Mouse (Mus musculus) thymus, adult 18-20 months (tissue): ENCODE results near the gene Tmem87b.

Source experiments
- DNase-seq, 2 experiments: peaks; one replicate each; pipeline ENCODE4 v3.0.0; 2022; ENCODE audit warnings: mixed read lengths in 2 of 2

Gene Tmem87b

DNA sequence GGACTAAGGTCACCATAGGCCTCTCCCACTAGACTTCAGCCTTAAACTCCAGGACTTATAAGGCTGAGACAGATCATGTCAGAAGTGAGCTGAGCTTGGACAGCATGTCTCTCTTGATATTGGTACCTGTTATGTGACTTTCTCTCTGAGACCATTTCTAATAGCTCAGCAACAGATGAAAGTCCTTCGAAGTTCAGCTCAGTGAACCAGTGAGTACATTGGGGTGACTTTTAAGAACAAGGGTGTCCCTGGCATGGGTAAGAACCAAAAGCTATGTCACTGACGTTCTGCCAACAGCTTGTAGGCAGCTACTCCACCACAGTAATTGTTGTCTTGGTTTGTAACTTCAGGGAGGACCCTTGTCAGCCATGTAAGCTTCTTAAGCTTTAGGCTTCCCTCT, 2.7 kb downstream of the Tmem87b start:
- no peak for DNase-seq

DNA sequence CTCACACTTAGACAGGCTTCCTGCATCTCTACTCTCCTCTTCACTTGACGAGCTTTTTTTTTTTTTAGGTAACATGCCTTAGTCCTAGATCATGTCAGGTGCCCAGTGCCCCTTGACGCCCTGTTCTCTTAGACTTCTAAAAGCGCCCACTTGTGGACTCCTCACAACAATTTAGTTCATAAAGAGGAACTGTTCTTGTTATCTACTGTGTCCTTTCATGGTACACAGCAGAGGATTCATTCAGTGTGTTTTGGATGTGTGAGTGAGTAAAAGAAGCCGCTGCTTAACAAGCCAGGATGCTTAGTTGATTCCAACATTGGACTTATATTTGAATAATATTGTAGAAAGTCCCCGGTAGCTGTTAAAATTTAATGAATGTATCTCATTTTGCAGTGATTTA, 6.0 kb downstream of the Tmem87b start:
- no peak for DNase-seq

DNA sequence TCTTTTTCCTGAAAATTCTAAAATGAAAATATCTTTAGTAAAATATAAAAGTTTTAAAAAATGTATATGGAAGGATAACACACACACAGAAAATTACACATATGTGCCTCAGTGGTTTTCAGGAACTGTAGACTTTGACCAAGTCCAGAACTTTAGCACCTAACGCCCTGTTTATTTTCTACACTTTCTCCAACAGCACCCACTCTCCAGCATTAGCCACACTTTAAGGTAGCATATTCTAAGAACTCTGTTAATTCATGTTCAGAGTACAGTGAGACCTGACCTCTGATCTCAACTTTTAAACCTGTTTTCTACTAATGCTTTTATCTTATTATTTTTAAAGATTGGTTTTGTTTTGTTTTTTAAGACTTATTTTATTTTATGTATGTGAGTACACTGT, 9.9 kb downstream of the Tmem87b start:
- no peak for DNase-seq

DNA sequence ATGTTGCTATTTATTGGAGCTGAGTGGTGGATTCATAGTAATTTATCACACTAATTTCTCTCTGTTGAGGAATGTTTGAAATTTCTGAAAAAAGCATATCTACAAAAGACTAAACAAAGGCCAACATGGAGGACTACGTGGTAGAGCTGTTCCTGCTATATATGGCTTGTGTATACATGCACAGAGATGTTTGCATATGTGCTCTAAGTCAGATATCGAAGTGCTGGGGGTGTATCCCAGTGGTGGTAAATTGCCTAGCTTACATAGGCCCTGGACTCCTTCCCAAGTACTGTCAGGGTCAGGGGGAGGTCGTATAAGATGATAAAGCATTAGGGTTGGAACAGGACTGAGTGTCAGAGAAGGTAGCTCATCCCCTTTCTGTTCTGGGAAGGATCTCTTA, 14.7 kb downstream of the Tmem87b start:
- no peak for DNase-seq

DNA sequence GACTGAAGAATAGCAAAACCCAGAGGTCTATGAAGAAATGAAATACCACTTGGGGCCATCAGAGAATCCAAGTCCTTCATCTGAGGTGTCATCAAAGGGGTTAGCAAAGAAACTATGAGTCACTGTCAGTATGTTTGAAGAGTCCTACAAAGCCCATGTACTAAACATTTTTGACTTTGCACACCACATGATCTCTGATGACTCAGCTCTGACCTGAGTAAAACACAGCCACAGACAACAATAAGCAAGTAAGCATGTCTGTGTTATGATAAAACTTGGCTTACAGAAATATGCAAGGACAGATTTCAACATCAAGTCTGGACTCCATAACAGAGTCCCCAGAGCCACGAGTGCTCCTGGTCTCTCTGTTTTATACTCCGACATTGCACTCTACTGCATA, 15.1 kb downstream of the Tmem87b start:
- DNase-seq = no peak

DNA sequence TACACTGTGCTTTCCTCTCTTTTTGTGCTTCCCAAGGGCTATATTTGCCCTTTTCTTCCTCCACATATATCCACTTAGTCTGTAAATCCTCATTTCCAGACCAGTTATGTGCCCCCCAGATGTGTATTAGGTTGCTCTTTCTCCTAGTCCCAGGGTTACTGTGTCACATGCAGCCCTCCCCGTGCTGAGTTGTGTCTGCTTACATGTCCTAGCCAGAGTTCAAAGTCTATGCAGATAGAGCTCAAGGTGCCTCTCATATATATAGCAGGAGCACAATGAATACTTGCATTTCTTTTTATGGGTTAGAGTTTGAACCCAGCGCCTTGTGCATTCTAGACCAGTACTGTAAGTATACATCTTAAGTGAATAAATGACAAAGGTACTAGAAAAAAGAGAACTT, 15.5 kb downstream of the Tmem87b start:
- DNase-seq = no peak

DNA sequence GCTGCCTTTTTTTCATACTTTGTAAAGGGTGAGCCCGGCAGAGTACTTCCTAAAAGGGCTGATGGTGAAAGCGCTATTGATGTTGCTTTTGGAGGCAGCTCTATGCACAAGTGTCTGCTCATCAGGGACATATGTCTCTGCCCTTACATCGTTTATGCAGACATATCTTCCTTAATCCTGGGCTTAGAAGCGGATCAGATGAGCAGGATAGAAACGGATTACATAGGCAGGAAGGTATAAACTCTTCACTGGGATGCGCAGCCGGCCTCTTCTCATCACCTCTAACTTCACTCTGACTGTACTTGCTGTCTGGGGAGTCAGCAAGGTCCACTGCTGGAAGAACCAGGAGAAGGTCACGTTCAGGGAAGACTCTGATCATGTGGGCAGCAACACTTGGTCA, 19.6 kb downstream of the Tmem87b start:
- DNase-seq = no peak

DNA sequence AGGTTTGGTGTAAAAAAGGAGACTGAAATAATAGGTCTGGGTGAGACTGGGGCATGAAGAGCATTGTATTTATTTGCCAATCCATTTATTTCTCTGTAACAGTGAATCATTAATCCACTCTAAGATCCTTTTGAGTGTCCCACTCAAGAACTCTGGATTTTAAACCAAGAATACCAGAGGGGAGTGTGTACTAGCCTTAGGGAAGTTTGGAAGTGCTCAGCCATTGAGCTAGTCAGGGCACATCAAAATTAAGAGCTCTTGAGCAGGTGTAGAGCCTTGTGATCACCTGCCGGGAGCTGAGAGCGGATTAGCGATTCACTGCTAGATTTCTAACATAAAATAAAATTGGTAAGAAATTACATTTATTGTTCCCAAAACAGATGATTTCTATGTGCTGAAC, 20.7 kb downstream of the Tmem87b start:
- DNase-seq = no peak

DNA sequence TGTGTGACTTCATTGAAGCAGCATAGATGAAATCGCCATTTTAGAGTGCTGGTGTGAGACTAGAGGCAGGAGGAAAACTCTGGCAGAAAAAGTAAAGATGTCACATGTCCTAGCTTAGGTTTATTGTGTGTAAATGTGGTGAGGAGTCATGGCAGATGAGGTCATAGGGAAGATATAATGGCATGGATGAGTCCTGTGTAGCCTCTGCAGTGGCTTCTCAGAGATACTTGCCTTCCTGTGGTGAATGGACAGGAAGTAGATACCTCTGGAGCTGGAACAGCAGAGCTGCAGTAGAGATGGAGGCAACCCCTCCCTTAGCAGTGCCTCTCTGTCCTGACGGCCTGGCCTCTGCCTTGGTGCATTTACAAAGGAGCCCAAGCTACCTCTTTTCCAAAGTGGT, 21.6 kb downstream of the Tmem87b start:
- DNase-seq = no peak

DNA sequence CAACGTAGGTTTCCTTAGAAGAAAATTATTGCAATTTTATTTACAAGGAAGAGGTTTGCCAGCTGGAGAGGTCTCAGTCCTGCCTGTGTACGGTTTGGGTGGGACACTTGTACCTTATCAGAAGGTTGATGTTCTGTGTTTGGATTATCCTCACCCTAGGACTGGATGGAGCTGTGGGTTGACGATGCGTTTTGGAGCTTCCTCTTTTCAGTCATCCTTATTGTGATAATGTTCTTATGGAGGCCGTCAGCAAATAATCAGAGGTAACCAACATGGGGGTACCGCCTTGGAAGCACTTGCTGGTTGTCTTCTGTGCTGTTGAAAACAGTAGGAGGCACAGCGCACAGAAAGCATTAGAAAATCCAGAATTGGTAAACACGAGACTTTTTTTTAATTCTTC, 24.5 kb downstream of the Tmem87b start:
- DNase-seq = no peak

DNA sequence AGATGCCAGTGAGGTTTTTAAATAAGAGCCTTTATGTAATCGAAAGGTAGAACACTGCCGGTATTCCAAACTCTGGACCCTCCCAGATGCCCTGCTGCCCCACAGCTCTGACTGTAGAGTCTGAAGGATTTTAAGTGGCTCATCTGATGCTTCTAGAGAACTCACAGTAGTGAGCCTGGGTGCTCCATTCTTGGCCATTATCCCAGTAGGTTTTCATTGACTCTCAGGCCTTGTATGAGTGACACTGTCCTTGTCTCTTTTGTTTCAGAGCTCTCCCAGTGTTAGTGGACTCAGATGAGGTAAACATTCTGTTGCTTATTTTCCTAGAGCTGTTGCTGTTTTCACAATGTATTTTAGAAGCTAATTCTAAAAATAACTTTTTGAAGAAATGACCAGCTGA, 32.1 kb downstream of the Tmem87b start:
- no peak for DNase-seq

DNA sequence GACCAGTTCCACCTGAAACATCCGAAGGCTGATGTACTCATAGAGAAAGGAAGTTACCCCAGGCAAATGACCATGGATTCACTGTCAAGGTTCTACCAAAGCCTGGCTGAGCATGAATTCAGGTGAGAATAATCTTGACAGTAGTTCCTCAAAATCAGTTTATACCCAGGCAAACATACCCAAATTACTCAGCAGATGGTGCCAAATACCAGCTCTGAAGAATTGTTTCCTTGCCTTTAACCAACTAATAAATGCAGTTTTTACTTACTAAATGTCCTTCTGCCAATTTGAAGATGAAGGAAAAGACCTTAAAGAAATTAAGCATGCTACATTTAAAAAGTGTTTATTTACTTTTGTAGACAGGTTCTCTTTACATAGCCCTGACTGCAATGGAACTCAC, 38.8 kb downstream of the Tmem87b start:
- no peak for DNase-seq

DNA sequence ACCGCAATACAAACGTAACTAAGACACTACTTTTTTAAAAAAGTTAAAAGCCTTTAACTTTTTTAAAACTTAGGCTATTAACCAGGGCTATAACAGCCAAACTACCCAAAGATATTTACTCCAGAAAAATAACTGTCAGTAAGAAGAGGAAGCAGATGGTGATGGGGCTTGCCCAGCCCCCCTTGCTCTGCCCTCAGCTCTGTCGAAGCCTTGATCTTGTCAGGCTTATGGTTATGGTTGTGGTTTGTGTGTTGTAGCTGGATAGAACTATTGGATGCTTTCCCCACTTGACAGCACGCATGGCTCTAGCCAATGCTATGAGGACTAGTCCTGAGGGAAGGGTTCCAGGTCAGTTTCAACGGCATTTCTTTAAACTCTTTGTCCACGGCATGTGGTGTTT, 41.0 kb downstream of the Tmem87b start:
- DNase-seq = no peak

DNA sequence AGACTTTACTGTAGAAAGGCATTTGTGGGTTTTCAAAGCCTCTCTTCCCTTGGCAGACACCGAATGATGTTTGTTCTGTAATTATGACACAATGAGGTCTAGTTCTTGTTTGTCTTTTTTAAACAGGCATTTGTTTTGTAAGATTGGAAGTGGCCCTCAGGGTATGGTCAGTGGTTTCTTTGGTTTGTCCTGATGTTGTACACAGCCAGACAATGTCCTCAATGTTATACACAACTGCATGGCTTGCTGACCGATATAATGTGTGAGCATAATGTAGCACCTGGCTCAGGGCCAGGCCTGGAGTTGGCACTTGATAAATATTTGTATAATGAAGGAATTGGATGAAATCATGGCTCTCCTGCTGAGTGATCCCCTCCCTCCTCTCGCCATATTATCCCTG, 41.9 kb downstream of the Tmem87b start:
- DNase-seq = no peak

DNA sequence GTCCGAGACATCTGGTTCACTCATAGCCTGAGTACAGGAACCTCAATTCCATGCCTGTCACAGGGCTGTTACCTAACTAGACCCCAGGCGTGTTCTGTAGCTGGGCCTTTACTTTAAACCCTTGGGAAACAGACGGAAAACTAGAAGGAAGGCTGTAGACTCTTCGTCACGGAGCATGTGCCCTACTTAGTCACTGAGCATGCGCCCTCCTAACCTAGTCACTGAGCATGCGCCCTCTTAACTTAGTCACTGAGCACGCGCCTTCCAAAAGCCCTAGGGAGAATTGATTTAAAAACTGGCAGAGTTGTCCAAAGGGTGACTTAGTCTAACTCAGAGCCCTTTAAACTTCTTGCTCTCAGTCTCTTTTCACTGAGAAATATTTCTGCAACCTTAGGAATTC, 44.7 kb downstream of the Tmem87b start, which contains the start of gene Fbln7:
Gene Fbln7 (plus strand): TSS at position 346 of the 400 bp plus-strand sequence.
- DNase-seq = no peak

DNA sequence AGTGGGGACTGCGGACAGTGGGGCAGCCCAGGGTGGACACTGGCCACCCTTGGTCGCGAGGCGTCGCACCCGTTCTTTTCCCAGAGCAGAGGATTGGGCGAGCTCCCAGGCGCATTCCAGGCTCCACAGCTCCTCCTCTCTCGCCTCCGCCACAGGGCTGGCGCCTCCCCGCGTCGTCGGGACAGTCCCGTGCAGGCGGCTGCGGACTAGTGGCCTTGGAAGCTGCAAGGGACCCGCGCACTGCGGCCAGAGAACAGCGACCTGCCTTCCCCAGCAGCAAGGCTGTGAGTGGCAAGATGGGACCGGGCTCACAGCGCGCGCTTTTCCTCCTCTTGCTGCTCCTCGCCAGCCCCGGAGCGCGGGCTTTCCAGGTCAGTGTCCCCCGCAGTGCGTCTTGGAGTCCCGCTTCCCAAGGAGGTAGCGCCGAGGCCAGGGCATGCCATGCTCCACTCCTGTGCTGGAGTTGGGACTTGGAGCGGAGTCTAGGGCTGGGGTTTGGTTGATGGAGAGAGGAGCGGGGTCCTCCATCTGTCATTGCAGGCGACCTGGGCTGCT, 45.9 kb downstream of the Tmem87b start:
- no peak for DNase-seq

DNA sequence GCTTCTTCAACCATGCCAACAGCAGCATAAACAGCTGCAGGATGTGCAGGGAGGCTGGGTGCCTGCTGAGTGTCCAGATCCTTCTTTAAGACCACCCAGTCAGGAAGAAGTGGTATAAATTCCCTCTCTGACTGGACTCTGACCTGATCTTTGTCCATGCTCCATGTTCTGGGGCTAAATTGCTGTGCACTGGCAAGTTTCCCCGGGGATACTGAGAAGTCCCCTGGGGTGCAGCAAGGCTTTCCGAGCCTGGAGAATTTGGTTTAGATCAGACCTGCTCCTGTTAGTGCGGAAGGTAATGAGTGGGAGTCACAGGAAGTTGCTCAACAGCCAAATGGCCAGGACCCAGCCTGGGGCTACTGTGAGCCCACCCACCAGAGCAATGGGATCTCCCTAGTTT, 47.1 kb downstream of the Tmem87b start:
- DNase-seq = no peak

DNA sequence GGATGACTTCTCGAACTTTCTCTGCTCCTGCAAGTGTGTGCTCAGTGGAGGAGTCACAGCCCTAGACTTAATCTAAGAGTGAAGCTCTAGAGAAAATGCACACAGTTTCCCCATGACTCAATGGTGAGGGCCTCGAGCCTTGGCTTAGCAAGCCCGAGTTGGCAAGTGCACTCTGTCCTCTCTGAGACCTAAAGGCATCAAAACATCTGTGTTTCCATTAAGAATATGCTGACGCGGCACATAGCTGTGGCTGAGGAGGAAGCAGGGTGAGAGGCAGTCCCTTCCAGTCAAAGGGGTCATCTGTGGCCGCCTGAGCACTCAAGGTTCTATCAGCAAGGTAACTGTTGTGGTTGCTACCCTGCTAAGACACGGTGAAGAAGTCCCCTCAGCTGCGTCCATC, 53.7 kb downstream of the Tmem87b start:
- no peak for DNase-seq

DNA sequence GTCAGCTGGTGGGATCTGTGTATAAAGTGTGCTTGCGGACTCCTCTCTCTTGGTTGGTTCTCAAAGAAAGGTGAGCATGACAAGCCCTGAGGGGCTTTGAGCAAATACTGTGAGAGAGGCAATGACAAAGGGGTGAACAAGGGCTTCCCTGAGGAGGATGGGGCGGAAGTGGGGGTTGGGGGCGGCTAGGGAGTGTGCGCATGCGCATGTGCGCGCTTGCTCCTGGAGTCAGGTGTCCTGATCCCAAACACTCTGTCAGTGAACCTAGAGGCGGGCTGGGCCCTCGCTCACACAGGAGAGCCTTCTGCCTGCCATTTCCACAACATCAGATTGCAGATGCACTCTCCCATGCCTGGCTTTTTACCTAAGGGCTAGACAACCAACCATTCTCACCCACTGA, 54.3 kb downstream of the Tmem87b start:
- no peak for DNase-seq

DNA sequence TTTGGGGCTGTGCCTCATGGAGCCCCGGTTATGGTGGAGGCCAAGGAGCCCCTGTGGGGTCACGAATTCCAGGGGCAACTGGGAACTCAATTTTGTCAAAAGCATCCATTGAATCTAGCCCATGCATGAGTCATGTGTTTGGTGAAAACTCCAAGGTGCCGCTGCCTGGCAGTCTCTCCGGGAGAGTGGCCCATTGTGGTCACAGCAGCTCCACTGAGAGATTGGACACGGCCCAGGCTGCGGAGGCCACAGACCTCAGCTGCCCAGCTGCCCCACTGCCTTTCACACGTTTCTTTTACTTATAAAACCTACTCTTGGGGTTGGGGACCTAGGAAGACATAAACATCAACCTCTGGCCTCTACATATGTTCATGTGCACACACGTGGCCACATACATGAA, 57.6 kb downstream of the Tmem87b start:
- no peak for DNase-seq

DNA sequence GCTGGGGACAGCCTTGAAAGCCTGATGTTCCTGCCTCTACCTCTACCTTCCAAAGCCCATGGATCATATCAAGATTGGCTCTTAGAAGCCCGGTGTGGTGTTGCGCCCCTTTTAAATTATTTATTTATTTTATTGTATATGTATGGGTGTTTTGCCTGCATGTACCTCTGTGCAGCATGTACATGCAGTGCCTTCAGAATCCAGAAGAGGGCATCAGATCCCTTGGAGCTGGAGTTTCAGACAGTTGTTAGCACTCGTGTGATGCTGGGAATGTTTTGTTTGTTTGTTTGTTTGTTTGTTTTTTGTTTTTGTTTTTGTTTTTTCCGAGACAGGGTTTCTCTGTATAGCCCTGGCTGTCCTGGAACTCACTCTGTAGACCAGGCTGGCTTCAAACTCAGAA, 63.3 kb downstream of the Tmem87b start:
- no peak for DNase-seq

DNA sequence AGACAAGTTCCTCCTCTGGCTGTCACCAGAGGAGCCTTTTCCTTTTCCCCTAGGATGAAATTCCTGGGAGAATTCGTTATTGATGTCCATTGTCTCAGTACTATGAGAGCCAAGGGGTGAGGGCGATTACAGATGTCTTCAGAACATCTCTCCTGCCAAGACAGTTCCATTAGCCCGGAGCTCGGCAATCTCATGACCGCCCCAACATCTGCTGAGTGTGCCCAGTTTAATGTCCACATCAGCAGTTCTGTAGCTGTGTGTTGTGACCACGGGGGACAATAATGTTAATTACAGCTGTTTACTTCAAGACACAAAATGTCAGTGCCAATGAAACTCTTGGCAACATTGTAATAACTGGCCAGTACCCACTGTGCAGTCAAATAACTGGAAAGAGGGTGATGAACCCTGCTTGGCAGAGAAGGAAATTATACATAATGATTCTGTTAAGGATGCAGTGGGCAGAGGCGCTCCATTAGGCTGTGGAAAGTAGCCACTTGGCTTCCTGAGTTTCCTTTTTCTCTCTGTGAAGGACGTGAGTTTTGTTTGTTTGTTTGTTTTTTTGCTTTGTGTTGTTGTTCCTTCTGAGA, 67.4 kb downstream of the Tmem87b start:
- DNase-seq = no peak

DNA sequence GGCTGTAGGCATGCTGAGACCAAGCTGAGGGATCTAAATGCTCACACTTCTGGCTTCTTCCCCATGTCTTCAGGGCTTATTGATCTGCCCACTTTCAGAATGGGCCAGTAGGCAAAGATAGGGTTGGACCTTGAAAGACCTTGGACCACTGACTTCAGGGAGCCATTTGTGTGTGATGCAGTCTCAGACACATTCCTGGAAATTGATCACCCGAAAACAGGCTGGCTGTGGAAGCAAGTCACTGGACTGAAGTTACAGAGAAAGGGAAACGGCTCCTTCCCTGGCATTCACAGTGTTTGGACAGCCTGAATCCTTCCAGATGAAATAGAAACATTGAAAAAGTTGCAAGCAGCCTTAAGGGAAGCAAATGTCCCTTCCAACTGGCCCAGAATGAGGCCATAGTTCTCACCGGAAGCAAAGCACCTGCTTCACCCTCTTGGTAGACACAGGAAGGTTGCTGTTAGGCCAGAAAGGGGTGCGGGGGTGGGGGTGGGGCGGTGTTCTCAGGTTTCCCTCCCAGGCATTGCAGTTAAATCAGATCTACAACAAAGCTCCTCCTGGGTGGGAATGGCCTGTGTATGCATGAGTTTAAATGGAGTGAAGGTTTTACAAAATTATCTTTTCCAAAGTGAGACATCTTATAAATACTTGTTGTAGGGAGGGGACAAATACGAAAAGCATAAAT, 70.1 kb downstream of the Tmem87b start:
- no peak for DNase-seq

DNA sequence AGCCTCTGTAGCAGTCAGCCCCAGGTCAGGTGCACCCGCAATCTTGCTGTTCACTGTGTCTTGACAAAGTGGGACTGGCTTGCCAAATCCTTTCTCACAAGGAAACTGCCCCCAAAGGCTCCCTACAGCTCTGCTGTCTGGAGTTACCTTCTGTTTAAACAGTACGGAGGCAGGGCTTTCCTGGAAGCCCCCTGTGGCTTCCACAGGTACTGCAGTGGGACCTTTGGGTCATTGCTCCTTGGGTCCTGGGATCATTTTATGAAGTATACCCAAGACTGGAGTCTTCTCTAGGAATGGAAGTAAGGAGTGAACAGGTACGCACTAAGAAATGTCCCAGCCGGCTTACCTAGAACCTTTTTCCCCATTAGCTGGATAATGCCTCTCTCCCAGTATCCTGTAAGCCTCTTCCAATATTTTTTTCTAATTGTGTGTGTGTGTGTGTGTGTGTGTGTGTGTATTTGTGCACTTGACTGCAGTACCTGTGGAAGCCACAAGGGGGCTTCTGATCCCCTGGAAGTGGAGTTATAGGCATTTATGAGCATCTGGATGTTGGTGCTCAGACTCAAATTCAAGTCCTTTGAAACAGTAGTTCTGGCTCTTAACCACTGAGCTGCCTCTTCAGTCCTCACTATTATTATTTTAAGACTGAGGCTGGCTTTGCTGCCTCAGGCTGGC, 72.9 kb downstream of the Tmem87b start:
- no peak for DNase-seq
